Mouse (Mus musculus) hindbrain, embryonic 14.5 days (tissue): ENCODE measurements around the gene Sowahd. TPM values are rescaled to one million over a fixed set of nuclear protein-coding genes. Genes with fewer than 3 reads are reported as not detected.
A peak's percentile ranks its signal among the peaks of the same experiment; 100 is the strongest.

Source experiments
- ATAC-seq: fragments of 200-750 bp; cut with Nextera tagmentation; 2 replicates; pipeline ENCODE4 v1.8.0; 2017; ENCODE audit warnings: moderate number of reproducible peaks, mild to moderate bottlenecking, moderate TSS enrichment, moderate library complexity; ENCODE audit not compliant: low FRiP score
- DNase-seq: peaks from one replicate; pipeline ENCODE4 v3.0.0-alpha.2; 2015; ENCODE audit warnings: low spot score
- H3K27ac ChIP-seq: fragments of 300-500 bp; sonication (generic); 2 replicates; pipeline ENCODE4 v1.5.1; 2014; ENCODE audit warnings: mild to moderate bottlenecking, moderate library complexity
- H3K27me3 ChIP-seq: fragments of 300-500 bp; sonication (generic); 2 replicates; pipeline ENCODE4 v1.6.1; 2014; ENCODE audit warnings: mild to moderate bottlenecking, low read length, mixed read lengths; ENCODE audit not compliant: control insufficient read depth, insufficient read depth
- H3K36me3 ChIP-seq: fragments of 300-500 bp; sonication (generic); replicated peaks from 2 replicates; pipeline ENCODE4 v1.6.1; 2014; ENCODE audit not compliant: control insufficient read depth, insufficient read depth
- H3K4me1 ChIP-seq: fragments of 300-500 bp; sonication (generic); replicated peaks from 2 replicates; pipeline ENCODE4 v1.6.1; 2014; ENCODE audit warnings: antibody characterized with exemption, low read length, mixed read lengths; ENCODE audit not compliant: control insufficient read depth, insufficient read depth
- H3K4me2 ChIP-seq: fragments of 300-500 bp; sonication (generic); replicated peaks from 2 replicates; pipeline ENCODE4 v1.6.1; 2014; ENCODE audit warnings: mild to moderate bottlenecking, moderate library complexity
- H3K4me3 ChIP-seq: fragments of 300-500 bp; sonication (generic); replicated peaks from 2 replicates; pipeline ENCODE4 v1.5.1; 2014; ENCODE audit warnings: mild to moderate bottlenecking, low read length
- H3K9ac ChIP-seq: fragments of 300-500 bp; sonication (generic); 2 replicates; pipeline ENCODE4 v1.6.1; 2014
- H3K9me3 ChIP-seq: fragments of 300-500 bp; sonication (generic); 2 replicates; pipeline ENCODE4 v1.6.1; 2016; ENCODE audit warnings: low read length; ENCODE audit not compliant: control insufficient read depth
- WGBS: fragments of 180-500 bp; shearing (Covaris S2); extraction: QIAGEN DNeasy Blood & Tissue Kit; methylation state at CpG from one replicate; pipeline ENCODE4 v1.1.7; 2014; 5-methylcytosine and 5-hydroxymethylcytosine counted together
- polyA plus RNA-seq: library from polyadenylated mRNA; unstranded; fragments of >200 nt; fragmentation: Nextera tagmentation; extraction: Ambion mirVana; gene quantifications from 2 replicates; pipeline ENCODE4 v1.2.1, GENCODE M21; 2014

Sowahd gene
- not detected in 2 replicates for polyA plus RNA-seq

- ATAC-seq, result no peak
- Histone ChIP-seq H3K27me3 (peaks cover 53% of the 10 kb centered on the region), H3K4me2 (peak within 1 kb of the TSS; percentile 67), H3K9me3 (no peaks in the 10 kb centered on the region), H3K4me3 (peak within 1 kb of the TSS; percentile 37), H3K27ac (no peak within 1 kb of the TSS), H3K4me1 (no peaks in the 10 kb centered on the region), H3K9ac (peak within 1 kb of the TSS; percentile 39), H3K36me3 (no peaks in the 10 kb centered on the region)
- 14% methylated on average over 30 of the region's 38 CpGs for WGBS
- DNase-seq, result no peak
Measured at GRCm38 (mm10) chrX:37048066-37048889, at the start of gene Sowahd. Gene Sowahd, plus strand, starts transcription at chrX:37048845.

- H3K36me3 ChIP-seq, result no peaks in the 10 kb centered on the region
- WGBS, result 77% methylated on average over 5 of the region's 5 CpGs
- no peaks in the 10 kb centered on the region for H3K9me3 ChIP-seq
- no peaks in the 10 kb centered on the region for H3K4me1 ChIP-seq
- no peak overlapping the region for H3K4me2 ChIP-seq
- no peaks in the 10 kb centered on the region for H3K27me3 ChIP-seq
- H3K4me3 ChIP-seq, result no peak overlapping the region
- no peak overlapping the region for H3K9ac ChIP-seq
- ATAC-seq, result no peak
- no peak overlapping the region for H3K27ac ChIP-seq
- no peak for DNase-seq
Measured at GRCm38 (mm10) chrX:37013870-37014269, 34.8 kb upstream of the Sowahd start.

- DNase-seq, result no peak
- no peak overlapping the region for H3K27ac ChIP-seq
- no peaks in the 10 kb centered on the region for H3K9me3 ChIP-seq
- ATAC-seq, result no peak
- no peak overlapping the region for H3K9ac ChIP-seq
- no peaks in the 10 kb centered on the region for H3K36me3 ChIP-seq
- no peaks in the 10 kb centered on the region for H3K4me1 ChIP-seq
- H3K4me2 ChIP-seq, result no peak overlapping the region
- H3K4me3 ChIP-seq, result no peak overlapping the region
- 90% methylated on average over 9 of the region's 9 CpGs for WGBS
- H3K27me3 ChIP-seq, result no peaks in the 10 kb centered on the region
Measured at GRCm38 (mm10) chrX:37018150-37018654, 30.4 kb upstream of the Sowahd start.

- Histone ChIP-seq H3K4me2 (no peak overlapping the region), H3K27ac (no peak overlapping the region), H3K36me3 (no peaks in the 10 kb centered on the region), H3K4me1 (no peaks in the 10 kb centered on the region), H3K27me3 (no peaks in the 10 kb centered on the region), H3K9ac (no peak overlapping the region), H3K9me3 (no peaks in the 10 kb centered on the region), H3K4me3 (no peak overlapping the region)
- DNase-seq (no peak), ATAC-seq (no peak)
- 55% methylated on average over 3 of the region's 3 CpGs for WGBS
Measured at GRCm38 (mm10) chrX:37019045-37019444, 29.6 kb upstream of the Sowahd start.

- ATAC-seq (no peak), DNase-seq (peak; percentile 77)
- H3K4me3 ChIP-seq, result no peak overlapping the region
- no peaks in the 10 kb centered on the region for H3K36me3 ChIP-seq
- no peak overlapping the region for H3K9ac ChIP-seq
- no peaks in the 10 kb centered on the region for H3K27me3 ChIP-seq
- H3K27ac ChIP-seq, result no peak overlapping the region
- H3K4me1 ChIP-seq, result no peaks in the 10 kb centered on the region
- H3K4me2 ChIP-seq, result no peak overlapping the region
- WGBS, result 16% methylated on average over 3 of the region's 3 CpGs
- H3K9me3 ChIP-seq, result no peaks in the 10 kb centered on the region
Measured at GRCm38 (mm10) chrX:37022690-37023089, 26.0 kb upstream of the Sowahd start.

- no peak for DNase-seq
- no peaks in the 10 kb centered on the region for H3K4me1 ChIP-seq
- no peaks in the 10 kb centered on the region for H3K36me3 ChIP-seq
- H3K27ac ChIP-seq, result no peak overlapping the region
- no peak overlapping the region for H3K9ac ChIP-seq
- no peak for ATAC-seq
- WGBS, result 85% methylated on average over 10 of the region's 10 CpGs
- H3K9me3 ChIP-seq, result no peaks in the 10 kb centered on the region
- no peak overlapping the region for H3K4me2 ChIP-seq
- H3K27me3 ChIP-seq, result no peaks in the 10 kb centered on the region
- no peak overlapping the region for H3K4me3 ChIP-seq
Measured at GRCm38 (mm10) chrX:37023652-37024309, 24.9 kb upstream of the Sowahd start.

- no peak overlapping the region for H3K4me2 ChIP-seq
- whole genome bisulfite sequencing, result 59% methylated on average over 3 of the region's 3 CpGs
- ATAC-seq (peak; percentile 27; the same call in 1 of the 2 replicates), DNase-seq (no peak)
- no peaks in the 10 kb centered on the region for H3K27me3 ChIP-seq
- H3K4me3 ChIP-seq, result no peak overlapping the region
- no peak overlapping the region for H3K9ac ChIP-seq
- H3K4me1 ChIP-seq, result no peaks in the 10 kb centered on the region
- no peaks in the 10 kb centered on the region for H3K36me3 ChIP-seq
- H3K9me3 ChIP-seq, result no peaks in the 10 kb centered on the region
- H3K27ac ChIP-seq, result no peak overlapping the region
Measured at GRCm38 (mm10) chrX:37028378-37028777, 20.3 kb upstream of the Sowahd start.

GRCm38 (mm10) chrX:37042726-37043125, 5.9 kb upstream of the Sowahd start:
- 14% methylated on average over 9 of the region's 9 CpGs for WGBS
- DNase-seq (peak; percentile 71), ATAC-seq (no peak)
- Histone ChIP-seq H3K4me3 (no peak overlapping the region), H3K4me1 (no peaks in the 10 kb centered on the region), H3K9me3 (no peaks in the 10 kb centered on the region), H3K27ac (no peak overlapping the region), H3K9ac (no peak overlapping the region), H3K4me2 (no peak overlapping the region), H3K27me3 (peaks cover 15% of the 10 kb centered on the region), H3K36me3 (no peaks in the 10 kb centered on the region)
